Mouse (Mus musculus) hindbrain, embryonic 15.5 days (tissue): ENCODE data around the gene Capn2. TPM values are rescaled to one million over a fixed set of nuclear protein-coding genes. Genes with fewer than 3 reads are reported as not detected.

Experiments used
- polyA plus RNA-seq: library from polyadenylated mRNA; unstranded; fragments of >200 nt; fragmentation: Nextera tagmentation; extraction: Ambion mirVana; gene quantifications from 2 replicates; pipeline ENCODE4 v1.2.1, GENCODE M21; 2015

Gene Capn2
- polyA plus RNA-seq, 1 experiment from 2014 or later, result 93.9 TPM

Other genes with a start within 250 kb of the Capn2 start
- 87.1 and 87.8 TPM in 2 replicates for gene Degs1, start 234.8 kb downstream of the Capn2 start, polyA plus RNA-seq
- gene Fbxo28, start 176.0 kb downstream of the Capn2 start, polyA plus RNA-seq, result 23.0 and 24.2 TPM in 2 replicates
- gene Trp53bp2, start 108.4 kb downstream of the Capn2 start, polyA plus RNA-seq, result 18.1 and 18.9 TPM in 2 replicates
- gene Capn8, start 47.4 kb upstream of the Capn2 start, polyA plus RNA-seq, result not detected in 2 replicates
- gene Ccdc185, start 231.6 kb upstream of the Capn2 start, polyA plus RNA-seq, result not detected in 2 replicates
- gene Susd4, start 246.3 kb upstream of the Capn2 start, polyA plus RNA-seq, result 66.9 and 74.6 TPM in 2 replicates